Mouse (Mus musculus): ENCODE data around the gene Plekha3.

Gene Plekha3

GRCm38 (mm10) chr2:76674725-76675427 is at the start of gene Plekha3:
Gene Plekha3 (plus strand): TSS chr2:76675281.
- peak; percentile 86 to 88 for DNase-seq

GRCm38 (mm10) chr2:76630293-76630692 is 44.8 kb upstream of the Plekha3 start:
- no peak for DNase-seq

DNA sequence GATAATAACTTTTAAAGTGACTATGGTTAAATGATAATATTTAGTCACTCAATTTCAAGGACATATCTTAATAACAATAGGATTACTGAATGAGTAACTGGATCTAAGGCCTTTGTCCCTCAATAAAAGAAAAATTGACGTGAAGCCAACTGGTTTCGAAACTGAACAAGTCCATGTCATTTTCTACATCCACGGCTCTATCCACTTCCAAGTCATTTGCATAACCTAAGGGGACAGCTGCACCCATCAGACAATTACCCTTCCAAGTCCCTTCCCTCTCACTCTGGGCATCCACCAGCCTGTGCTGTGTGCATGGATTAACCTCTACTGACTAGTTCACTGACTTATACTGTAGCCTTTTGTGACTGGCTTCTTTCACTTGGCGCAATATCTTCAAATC is 43.5 kb upstream of the Plekha3 start:
- DNase-seq, result no peak

GRCm38 (mm10) chr2:76639637-76640036 is 35.4 kb upstream of the Plekha3 start:
- DNase-seq, result no peak

DNA sequence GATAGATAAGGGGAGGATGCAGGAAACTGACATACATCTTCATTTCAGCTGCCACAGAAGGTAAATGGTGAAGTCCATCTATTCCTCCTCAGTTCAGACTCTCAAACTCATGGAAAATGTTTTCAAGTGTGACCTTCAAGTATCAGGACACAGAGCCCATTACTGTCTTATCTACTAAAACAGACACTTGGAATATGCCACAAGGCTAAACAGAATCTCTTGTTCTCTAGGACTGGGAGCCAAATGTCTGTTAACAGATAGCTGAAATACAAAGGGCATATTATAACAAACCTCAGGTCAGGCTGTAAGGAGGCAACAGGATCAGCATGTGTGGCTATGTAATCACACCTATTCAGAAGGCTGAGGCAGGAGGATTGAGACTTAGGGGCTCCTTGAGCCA is 31.3 kb upstream of the Plekha3 start:
- DNase-seq, result no peak

- DNase-seq, result no peak
Measured at GRCm38 (mm10) chr2:76647441-76647869, 27.6 kb upstream of the Plekha3 start.

DNA sequence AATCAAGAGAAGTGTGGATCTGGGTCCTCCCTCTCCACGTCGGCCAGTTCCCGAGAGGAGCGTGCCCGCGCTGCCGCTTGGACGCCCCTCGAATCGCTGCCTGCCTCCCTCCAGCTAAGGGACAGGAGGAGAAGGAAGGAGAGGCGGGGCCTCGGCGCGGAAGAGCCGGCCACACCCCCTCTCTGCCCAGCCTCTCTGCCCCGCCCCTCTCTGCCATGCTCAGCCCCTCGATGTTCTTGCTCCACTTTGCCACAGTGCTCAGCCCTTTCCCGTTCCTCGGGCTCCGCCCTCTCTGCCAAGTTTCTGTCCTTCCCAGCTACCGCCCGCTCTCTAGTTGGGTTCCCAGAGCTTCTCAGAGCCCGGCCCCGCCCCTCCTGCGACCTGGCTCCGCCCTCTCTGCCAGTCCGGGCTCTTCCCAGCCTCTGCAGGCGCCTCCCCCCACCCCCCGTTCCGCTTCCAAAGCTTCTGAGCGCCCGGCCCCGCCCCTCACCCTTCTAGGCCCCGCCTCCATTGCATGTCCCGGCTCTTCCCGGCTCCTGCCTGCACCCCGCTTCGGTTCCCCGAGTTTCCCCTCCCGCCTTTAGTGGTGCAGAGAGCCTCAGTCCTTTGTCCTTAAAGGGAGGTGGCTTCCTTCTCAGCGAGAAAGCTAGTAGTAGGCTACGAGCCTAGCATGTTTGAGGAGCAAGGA is 27.1 kb upstream of the Plekha3 start, which contains the start of the genes Prkra and Pjvk:
Gene Prkra, minus strand, starts transcription at position 133 of the 688 bp plus-strand sequence.
Gene Pjvk, plus strand, starts transcription at position 594 of the 688 bp plus-strand sequence.
- DNase-seq, result peak; percentile 100

GRCm38 (mm10) chr2:76648666-76649141 is 26.4 kb upstream of the Plekha3 start:
- peak; percentile 29 to 40 for DNase-seq

DNA sequence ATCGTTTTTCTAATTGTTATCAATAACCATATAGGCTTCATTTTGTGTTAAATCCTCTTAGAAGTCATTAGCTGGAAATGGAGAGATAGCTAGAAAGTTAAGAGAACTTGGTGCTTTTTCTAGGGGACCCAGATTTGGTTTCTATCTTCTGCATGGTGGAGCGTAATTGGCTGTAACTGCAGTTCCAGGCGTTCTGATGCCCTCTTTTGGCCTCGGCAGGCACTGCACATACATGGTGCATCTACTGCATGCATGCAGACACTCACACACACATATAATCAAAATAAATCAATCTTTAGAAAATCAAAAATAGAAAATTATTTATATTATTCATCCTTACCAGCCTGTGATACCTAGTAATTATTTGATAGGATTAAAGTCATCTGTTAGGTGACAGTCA is 22.0 kb upstream of the Plekha3 start:
- no peak for DNase-seq

DNA sequence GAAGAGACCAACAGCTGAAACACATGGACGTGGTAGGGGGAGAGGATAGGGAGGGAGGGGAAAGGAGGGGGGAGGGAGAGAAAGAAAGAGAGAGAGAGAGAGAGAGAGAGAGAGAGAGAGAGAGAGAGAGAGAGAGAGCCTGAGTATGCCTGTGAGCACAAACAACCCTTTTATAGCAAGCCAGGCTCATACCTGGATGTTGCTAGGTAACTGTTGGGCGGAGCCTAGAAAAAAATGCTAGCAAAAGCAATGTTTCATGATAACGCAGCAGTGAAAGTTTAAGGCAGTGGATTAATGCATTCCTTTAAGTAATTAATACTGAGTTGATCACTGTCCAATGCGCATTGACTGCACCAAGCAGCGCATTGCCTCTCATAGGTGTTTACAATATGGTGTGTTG is 20.4 kb upstream of the Plekha3 start:
- DNase-seq, result no peak

DNA sequence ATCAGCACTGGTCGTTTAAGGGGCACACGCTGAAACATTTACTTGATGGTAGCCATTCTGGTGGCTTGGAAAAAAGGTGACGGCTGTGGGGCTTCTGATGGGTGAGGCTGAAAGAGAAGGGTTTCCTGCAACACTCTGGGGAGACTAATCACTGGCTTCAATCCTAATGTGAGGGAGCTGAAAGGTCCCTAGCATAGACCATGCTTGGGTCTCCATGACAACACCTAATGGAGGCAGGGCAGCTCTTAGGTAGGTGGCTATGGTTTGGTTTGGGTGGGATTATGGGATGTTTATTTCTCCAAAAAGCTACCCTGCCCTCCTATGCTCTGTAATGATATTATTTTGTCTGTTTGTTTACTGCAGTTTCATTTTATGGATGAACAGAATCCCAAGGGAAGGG is 19.6 kb upstream of the Plekha3 start:
- DNase-seq, result no peak

DNA sequence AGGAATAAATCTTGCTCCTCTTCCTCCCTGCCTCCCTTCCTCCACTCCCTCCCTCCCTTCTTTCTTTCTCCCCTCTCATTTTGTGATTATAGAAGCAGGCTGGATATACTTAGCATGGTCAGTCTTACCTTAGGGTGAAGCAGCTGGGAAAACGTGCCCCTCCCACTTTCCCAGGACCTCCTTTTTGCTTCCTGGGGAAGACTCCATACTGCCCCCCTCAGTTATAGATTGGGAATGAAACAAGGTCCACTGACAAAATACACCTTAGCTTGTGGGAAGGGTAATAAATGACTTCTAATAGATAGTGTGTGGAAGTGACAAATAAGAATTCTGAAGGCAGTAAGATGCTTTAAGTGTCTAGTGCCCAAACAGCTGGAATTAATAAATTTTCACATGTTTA is 19.1 kb upstream of the Plekha3 start:
- no peak for DNase-seq

DNA sequence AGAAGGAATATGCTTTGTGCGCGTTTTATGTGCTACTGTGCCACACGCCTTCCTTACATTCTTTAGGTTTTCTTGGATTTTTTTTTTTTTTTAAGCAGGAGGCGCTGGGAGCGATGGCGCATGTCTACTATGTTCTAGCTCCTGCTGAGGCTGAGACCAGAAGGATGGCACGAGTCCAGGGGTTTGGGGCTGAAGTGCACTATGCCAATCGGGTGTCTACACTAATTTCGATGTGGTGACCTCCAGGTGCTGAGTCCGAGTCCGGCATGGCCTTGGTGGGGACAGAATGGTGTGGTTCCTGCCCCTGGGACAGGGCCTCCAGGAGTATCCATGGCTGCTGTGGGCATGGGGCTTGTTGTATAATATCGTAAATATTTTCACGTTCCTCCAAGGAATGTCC is 16.5 kb upstream of the Plekha3 start:
- peak in 1 of 2 experiments; percentile 40 for DNase-seq

DNA sequence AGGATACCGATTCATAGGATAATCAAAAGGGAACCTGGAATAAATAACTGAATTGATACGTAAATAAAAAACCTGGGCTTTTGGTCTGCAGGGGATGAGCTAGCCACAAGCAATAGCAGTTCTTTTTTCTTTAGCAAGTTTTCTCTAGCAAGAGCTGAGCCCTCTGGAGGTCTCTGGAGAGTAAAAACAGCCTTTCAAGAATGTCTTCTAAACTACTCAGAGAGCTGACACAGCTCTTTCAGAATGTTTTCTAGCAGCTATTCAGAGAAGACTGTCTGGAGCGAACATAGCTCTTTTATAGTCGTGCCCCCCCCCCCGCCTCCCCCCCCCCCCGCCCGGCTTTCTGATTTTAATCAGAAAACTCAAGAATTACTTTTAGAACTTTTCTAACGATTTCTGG is 15.7 kb upstream of the Plekha3 start:
- no peak for DNase-seq

DNA sequence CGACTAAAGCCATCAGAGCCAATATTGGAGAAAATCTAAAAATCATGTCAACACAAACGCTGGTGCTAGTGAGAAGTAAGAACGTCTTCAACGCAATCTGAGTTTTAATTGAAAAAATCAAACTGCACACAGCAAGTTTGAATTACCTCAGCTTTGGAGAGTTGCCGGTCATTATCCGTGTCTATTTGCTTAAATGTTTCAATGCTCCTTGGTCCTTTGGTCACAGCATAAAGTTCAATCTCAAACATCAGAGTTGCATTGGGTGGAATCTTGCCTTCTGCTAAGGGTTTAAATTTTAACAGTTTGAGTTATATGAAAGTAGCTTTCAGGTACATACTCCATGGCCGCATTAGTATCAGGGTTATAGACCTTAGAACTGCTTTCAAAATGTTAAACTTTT is 9.6 kb upstream of the Plekha3 start:
- DNase-seq, result no peak

DNA sequence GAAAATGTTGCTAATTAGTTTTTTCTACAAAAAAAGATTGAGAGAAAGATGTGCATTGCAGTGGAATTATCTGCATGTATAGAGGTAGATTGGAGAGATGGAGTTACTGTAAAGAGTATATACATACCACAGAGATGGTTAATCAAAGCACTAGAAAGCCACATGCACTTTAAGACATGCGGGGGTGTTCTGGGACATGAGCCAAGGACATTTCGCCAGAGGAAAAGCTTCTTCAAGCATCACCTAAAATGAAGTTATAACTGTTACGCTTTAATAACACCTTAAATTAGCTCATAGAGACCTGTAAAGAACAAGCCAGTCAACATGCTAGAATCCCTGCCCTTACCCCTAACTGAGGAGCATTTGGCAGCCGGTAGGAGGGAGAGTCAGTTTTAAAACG is 7.9 kb upstream of the Plekha3 start:
- DNase-seq, result no peak

DNA sequence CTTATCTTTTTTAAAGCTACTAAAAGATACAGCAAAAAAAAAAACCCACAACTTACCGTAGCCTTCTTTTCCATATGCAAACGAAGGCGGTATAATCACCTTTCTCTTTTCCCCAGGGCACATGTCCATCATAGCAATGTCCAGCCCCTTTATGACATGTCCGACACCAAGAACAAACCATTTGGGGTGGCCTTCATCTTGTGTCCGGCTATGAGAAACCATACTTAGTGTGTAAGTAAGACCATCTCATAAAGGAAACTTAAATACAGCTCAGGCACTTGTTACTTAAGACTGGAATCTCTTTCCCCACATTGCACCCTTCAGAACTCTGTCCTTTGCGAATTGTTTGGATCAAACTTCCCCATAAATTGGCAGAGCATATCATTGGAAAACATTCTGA is 3.4 kb upstream of the Plekha3 start:
- DNase-seq, result no peak

DNA sequence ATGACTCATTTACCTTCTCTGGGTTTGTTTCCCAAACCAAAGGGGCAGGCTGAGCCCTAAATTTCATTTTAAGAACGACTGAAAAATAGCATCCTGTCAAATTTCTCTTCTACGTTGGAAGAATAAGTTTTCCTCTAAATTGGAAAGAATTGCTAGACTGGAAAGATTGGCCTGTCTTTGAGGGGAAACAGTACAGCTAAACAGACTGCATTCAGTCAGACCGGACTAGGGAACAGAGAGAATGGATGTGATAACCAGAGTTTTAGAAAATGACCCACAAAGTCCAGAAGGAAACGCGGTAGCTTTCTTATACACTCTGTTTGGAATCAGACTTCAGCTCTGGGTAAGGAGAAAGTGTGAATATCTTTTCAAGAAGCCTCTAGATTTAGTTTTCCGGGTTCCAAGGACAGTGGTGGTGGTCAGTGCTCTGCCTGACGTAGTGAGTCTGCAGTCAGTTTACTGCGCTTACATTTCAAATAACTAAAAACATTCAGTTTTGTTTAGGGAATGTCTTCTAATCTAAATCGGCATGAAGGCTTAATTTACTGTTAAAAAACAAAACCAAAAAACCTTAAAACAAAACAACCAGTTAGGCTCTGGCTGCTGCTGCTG is 2.8 kb upstream of the Plekha3 start:
- DNase-seq, result no peak

- peak; percentile 94 to 95 for DNase-seq
Measured at GRCm38 (mm10) chr2:76672966-76673392, 2.1 kb upstream of the Plekha3 start, which contains the start of gene Fkbp7. Gene Fkbp7 (minus strand): TSS chr2:76673116.

GRCm38 (mm10) chr2:76673472-76674081 is 1.5 kb upstream of the Plekha3 start:
- DNase-seq, result peak; percentile 37 to 54

DNA sequence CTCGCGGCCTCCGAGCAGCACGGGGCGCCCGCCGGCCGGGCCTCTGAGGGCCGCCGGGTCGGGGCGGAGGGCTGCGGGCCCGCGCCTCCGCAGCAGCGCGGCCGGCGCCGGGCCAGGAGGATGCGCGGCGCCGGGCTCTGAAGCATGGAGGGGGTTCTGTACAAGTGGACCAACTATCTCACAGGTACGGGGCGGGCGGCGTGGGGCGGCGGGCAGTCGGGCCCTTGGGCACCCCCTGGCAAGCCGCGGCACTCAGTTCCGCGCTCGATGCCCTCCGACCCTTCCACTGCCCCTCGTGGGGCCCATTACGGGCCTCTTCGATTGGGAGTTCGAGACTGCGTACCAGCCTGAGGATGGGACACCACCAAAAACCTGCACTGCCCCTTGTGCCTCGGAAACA is 370 bp downstream of the Plekha3 start:
- peak in 1 of 2 experiments; percentile 55 for DNase-seq

DNA sequence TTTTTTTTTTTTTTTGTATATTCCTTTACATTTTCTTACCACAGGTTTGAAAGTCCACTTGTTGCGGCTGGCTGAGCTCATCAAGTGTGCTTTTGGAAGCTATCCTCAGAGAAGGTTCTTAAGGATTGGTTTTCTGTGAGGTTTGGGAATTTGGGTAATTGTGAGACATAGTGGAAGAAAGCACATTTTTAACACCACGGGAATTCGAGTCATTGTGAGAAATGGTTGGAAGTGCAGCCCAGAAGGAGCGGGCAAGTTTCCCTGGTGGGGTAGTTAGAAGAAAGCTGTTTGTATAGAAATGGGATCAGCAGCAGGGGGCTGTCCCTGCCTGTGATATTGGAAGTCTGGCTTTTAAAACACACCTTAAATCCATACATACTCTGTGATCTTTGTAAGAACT is 868 bp downstream of the Plekha3 start:
- peak in 1 of 2 experiments; percentile 10 for DNase-seq
